Mouse (Mus musculus): ENCODE results near the gene Etv6. TPM values are rescaled to one million over a fixed set of nuclear protein-coding genes. Genes with fewer than 3 reads are reported as not detected.

The Etv6 gene
- polyA plus RNA-seq, 1 experiment from 2014 or later = 3.5 TPM

DNA sequence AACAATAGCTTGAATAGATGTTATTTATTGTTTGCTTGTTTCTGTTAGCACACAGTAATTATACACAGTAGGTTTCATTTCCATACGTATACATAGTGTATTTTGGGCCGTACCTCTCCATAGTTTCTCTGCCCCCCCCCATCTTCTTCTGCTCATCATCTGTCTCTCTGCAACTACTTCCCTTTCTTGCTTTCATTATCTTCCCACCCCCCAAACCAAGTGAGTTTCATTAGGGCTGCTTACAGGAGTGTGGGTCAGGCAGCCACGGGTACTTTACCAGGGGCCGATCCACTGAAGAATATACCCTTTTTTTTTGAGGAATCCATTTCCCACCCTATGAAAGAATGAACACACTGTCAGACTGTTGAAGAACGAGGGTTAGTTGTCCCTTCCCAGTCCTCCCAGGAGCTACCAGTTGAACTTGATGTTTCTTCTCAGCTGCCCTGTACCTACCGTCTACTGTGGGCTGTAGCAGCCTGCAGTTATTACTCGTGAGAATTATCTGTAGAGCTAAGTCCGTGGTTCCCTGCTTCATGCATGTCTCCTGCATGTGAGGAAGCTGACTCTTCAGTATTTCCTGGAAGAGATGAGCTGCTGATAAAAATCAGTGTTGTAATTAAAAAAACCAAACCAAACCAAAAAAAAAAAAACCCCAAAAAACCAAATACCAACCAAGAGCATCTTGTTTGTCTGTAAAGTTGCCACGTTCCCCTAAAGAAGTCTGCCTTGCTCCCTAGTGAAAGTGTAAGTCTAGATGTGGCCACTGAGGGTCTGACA is 9.8 kb downstream of the Etv6 start:
- WGBS (ENCODE audit: insufficient replicate concordance) = 31% methylated on average over 9 of the region's 9 CpGs
- DNase-seq (no peak), ATAC-seq (ENCODE audit: low read depth) (no peak)
- Histone ChIP-seq H3K4me1 (replicated peaks) (peaks cover 79% of the 10 kb centered on the region), H3K27me3 (no peaks in the 10 kb centered on the region), H3K4me3 (replicated peaks) (no peak overlapping the region), H3K36me3 (no peaks in the 10 kb centered on the region), H3K9ac (no peak overlapping the region), H3K4me2 (peak overlapping the region; percentile 19), H3K9me3 (replicated peaks) (no peaks in the 10 kb centered on the region), H3K27ac (no peak overlapping the region; the same call in 1 of the 2 replicates)

DNA sequence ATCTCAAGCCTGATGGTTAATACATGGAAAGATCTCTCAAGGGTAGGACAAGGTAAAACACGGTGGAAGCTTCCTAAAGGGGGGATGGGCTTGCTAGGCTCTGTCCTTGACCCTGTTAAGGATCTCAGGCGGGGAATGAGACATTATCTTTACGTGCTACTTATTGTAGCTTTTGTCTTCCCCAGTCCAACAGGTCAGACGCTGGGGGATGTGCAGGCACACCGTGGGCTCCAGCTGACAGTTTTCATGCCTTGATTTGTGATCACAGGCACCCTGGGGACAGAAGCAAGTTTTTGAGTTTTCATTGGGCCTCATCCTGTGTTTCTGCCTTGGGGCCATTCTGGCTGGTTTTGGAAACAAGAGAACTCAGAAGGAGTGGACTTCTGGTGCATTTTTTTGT is 10.6 kb downstream of the Etv6 start:
- Histone ChIP-seq H3K9ac (no peak overlapping the region), H3K27me3 (no peaks in the 10 kb centered on the region), H3K4me1 (replicated peaks) (peaks cover 72% of the 10 kb centered on the region), H3K27ac (no peak overlapping the region), H3K9me3 (replicated peaks) (no peaks in the 10 kb centered on the region), H3K36me3 (no peaks in the 10 kb centered on the region), H3K4me2 (no peak overlapping the region), H3K4me3 (replicated peaks) (no peak overlapping the region)
- DNase-seq (no peak), ATAC-seq (ENCODE audit: low read depth) (no peak)
- WGBS (ENCODE audit: insufficient replicate concordance) = 39% methylated on average over 5 of the region's 5 CpGs

GRCm38 (mm10) chr6:134047249-134047648 is 11.7 kb downstream of the Etv6 start:
- peaks cover 61% of the 10 kb centered on the region for H3K4me1 ChIP-seq (replicated peaks)
- no peaks in the 10 kb centered on the region for H3K9me3 ChIP-seq (replicated peaks)
- no peak overlapping the region for H3K4me3 ChIP-seq (replicated peaks)
- ATAC-seq (ENCODE audit: low read depth) (no peak), DNase-seq (no peak)
- H3K36me3 ChIP-seq = no peaks in the 10 kb centered on the region
- WGBS (ENCODE audit: insufficient replicate concordance) = 55% methylated on average over 5 of the region's 5 CpGs
- no peak overlapping the region for H3K9ac ChIP-seq
- no peaks in the 10 kb centered on the region for H3K27me3 ChIP-seq
- no peak overlapping the region for H3K27ac ChIP-seq
- H3K4me2 ChIP-seq = no peak overlapping the region

DNA sequence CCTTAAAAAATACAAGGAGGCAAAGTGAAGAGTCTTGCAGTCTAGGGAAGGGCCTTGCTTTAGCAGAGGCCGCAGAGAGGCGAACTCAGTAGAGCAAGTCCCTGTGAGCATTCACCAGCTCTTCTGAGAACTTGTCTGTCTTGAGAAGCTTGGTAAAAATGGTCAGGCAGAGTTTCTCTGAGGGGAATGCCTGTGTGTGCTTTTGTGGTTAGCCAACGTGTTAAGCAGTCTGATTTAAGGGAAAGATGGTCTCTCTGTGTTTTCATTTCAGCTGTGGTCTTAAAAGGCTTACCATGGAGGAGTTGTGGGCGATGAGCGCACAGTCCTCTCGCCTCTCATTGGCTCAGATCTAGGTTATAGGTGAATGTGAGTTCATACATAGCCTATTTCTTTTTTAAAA is 12.5 kb downstream of the Etv6 start:
- ATAC-seq (ENCODE audit: low read depth) = no peak
- no peak overlapping the region for H3K4me3 ChIP-seq (replicated peaks)
- DNase-seq = no peak
- no peak overlapping the region for H3K4me2 ChIP-seq
- no peaks in the 10 kb centered on the region for H3K9me3 ChIP-seq (replicated peaks)
- H3K36me3 ChIP-seq = no peaks in the 10 kb centered on the region
- H3K4me1 ChIP-seq (replicated peaks) = peaks cover 59% of the 10 kb centered on the region
- no peak overlapping the region for H3K9ac ChIP-seq
- no peaks in the 10 kb centered on the region for H3K27me3 ChIP-seq
- H3K27ac ChIP-seq = no peak overlapping the region
- 69% methylated on average over 6 of the region's 6 CpGs for WGBS (ENCODE audit: insufficient replicate concordance)

DNA sequence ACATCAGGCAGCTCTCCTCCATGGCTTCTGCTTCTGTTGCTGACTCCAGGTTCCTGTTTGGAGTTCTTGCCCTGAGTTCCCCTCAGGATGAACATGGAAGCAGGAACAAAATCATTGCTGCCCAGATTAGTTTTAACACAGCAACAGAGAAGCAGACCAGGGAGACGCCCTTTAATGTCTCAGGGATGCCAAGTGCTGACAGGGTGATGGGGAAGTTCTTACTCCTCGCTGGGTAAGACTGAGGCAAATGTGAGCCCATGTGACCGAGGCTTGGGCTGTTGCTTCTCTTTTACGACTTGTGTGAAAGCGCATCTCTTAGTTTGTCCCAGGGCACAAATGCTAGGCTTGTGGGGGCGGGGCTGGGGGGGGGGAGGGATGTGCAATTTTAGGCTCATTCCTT is 13.5 kb downstream of the Etv6 start:
- Histone ChIP-seq H3K27ac (no peak overlapping the region), H3K9ac (no peak overlapping the region), H3K4me3 (replicated peaks) (no peak overlapping the region), H3K4me2 (no peak overlapping the region), H3K9me3 (replicated peaks) (no peaks in the 10 kb centered on the region), H3K36me3 (no peaks in the 10 kb centered on the region), H3K4me1 (replicated peaks) (peaks cover 51% of the 10 kb centered on the region), H3K27me3 (no peaks in the 10 kb centered on the region)
- DNase-seq = no peak
- ATAC-seq (ENCODE audit: low read depth) = no peak
- 54% methylated on average over 6 of the region's 6 CpGs for WGBS (ENCODE audit: insufficient replicate concordance)

DNA sequence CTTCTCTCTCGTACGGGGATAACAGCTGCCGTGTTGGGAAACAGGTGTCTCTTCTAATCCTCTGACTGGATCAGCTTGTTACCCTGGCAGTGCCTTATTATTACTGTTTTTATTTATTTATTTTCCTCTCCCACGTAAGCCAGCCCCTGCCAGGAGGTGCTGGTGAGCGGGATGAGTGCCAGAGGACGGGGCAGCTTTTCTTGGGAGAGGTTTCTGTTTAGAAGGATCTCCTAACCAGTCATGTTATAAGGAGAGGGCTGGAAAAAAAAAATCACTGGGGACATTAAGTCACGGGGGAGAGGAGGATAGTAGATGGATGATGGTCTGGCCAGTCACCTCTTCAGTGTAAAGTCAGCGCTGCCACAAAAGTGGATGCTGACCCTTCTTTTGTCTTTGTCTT is 15.0 kb downstream of the Etv6 start:
- DNase-seq (no peak), ATAC-seq (ENCODE audit: low read depth) (no peak)
- 76% methylated on average over 8 of the region's 8 CpGs for WGBS (ENCODE audit: insufficient replicate concordance)
- H3K27ac ChIP-seq = no peak overlapping the region
- peaks cover 42% of the 10 kb centered on the region for H3K4me1 ChIP-seq (replicated peaks)
- no peaks in the 10 kb centered on the region for H3K36me3 ChIP-seq
- no peak overlapping the region for H3K9ac ChIP-seq
- H3K4me3 ChIP-seq (replicated peaks) = no peak overlapping the region
- no peak overlapping the region for H3K4me2 ChIP-seq
- H3K27me3 ChIP-seq = no peaks in the 10 kb centered on the region
- no peaks in the 10 kb centered on the region for H3K9me3 ChIP-seq (replicated peaks)

- Histone ChIP-seq H3K4me1 (replicated peaks) (peaks cover 30% of the 10 kb centered on the region), H3K9me3 (replicated peaks) (no peaks in the 10 kb centered on the region), H3K4me2 (no peak overlapping the region), H3K9ac (no peak overlapping the region), H3K4me3 (replicated peaks) (no peak overlapping the region), H3K27me3 (no peaks in the 10 kb centered on the region), H3K36me3 (no peaks in the 10 kb centered on the region), H3K27ac (no peak overlapping the region)
- WGBS (ENCODE audit: insufficient replicate concordance) = 58% methylated on average over 7 of the region's 7 CpGs
- no peak for DNase-seq
- ATAC-seq (ENCODE audit: low read depth) = no peak
Observed at GRCm38 (mm10) chr6:134051950-134052349, 16.4 kb downstream of the Etv6 start.

GRCm38 (mm10) chr6:134053146-134053545 is 17.6 kb downstream of the Etv6 start:
- no peak overlapping the region for H3K4me3 ChIP-seq (replicated peaks)
- 77% methylated on average over 10 of the region's 10 CpGs for WGBS (ENCODE audit: insufficient replicate concordance)
- no peak for DNase-seq

DNA sequence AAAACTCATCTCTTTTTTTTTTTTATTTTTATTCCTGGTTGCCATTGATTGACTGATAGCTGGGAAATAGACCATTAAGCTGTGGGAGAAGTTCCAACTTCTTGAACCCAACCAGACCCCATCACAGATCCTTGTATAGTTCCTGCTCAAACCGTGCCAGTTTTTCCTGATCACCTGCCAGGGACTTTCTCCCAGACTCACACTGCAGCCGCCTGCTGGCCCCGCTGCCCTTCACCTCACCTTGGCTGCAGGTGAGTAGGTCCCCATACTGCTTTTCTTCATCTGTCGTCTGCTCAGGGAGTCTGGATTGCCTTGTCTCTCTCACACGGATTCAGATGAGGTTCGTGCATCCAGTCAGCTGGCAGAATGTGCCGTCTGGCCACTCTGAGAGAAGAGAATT is 18.1 kb downstream of the Etv6 start:
- DNase-seq (no peak), ATAC-seq (ENCODE audit: low read depth) (no peak)
- no peak overlapping the region for H3K9ac ChIP-seq
- H3K9me3 ChIP-seq (replicated peaks) = no peaks in the 10 kb centered on the region
- H3K4me2 ChIP-seq = no peak overlapping the region
- 76% methylated on average over 7 of the region's 7 CpGs for WGBS (ENCODE audit: insufficient replicate concordance)
- H3K4me1 ChIP-seq (replicated peaks) = peaks cover 23% of the 10 kb centered on the region
- no peaks in the 10 kb centered on the region for H3K27me3 ChIP-seq
- H3K4me3 ChIP-seq (replicated peaks) = no peak overlapping the region
- no peaks in the 10 kb centered on the region for H3K36me3 ChIP-seq
- no peak overlapping the region for H3K27ac ChIP-seq

More at GRCm38 (mm10) chr6:134053146-134053545, 17.6 kb downstream of the Etv6 start:
- no peaks in the 10 kb centered on the region for H3K36me3 ChIP-seq
- ATAC-seq (ENCODE audit: low read depth) = no peak
- H3K4me2 ChIP-seq = no peak overlapping the region
- H3K9ac ChIP-seq = no peak overlapping the region
- no peaks in the 10 kb centered on the region for H3K27me3 ChIP-seq
- peaks cover 25% of the 10 kb centered on the region for H3K4me1 ChIP-seq (replicated peaks)
- no peaks in the 10 kb centered on the region for H3K9me3 ChIP-seq (replicated peaks)
- H3K27ac ChIP-seq = no peak overlapping the region

DNA sequence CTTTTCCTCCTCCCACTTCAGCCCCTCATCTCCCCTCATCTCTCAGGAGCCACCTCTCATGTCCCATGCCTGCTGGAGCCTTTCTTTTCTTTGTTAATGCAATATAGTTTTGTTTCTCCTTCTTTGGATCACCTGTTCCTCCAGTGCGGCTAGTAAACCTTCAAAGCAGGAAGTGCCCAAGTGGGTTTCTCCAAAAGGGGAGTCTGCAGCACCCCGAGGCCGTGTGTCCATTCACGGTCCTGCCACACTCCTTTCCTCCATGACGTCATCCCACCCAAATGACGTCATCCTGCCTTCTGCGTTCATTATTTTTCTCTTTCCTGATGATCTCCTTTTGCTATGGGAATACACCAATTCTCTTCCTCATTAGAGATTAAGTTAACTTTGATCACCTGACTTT is 20.1 kb downstream of the Etv6 start:
- 33% methylated on average over 7 of the region's 7 CpGs for WGBS (ENCODE audit: insufficient replicate concordance)
- Histone ChIP-seq H3K9me3 (replicated peaks) (no peaks in the 10 kb centered on the region), H3K4me3 (replicated peaks) (no peak overlapping the region), H3K27me3 (no peaks in the 10 kb centered on the region), H3K4me2 (no peak overlapping the region), H3K36me3 (no peaks in the 10 kb centered on the region), H3K9ac (no peak overlapping the region), H3K4me1 (replicated peaks) (peaks cover 27% of the 10 kb centered on the region), H3K27ac (no peak overlapping the region)
- ATAC-seq (ENCODE audit: low read depth) (no peak), DNase-seq (no peak)

- Histone ChIP-seq H3K4me1 (replicated peaks) (peaks cover 36% of the 10 kb centered on the region), H3K27me3 (no peaks in the 10 kb centered on the region), H3K4me3 (replicated peaks) (no peak overlapping the region), H3K9me3 (replicated peaks) (no peaks in the 10 kb centered on the region), H3K4me2 (no peak overlapping the region), H3K27ac (no peak overlapping the region), H3K9ac (no peak overlapping the region), H3K36me3 (no peaks in the 10 kb centered on the region)
- ATAC-seq (ENCODE audit: low read depth) (no peak), DNase-seq (no peak)
- 47% methylated on average over 4 of the region's 4 CpGs for WGBS (ENCODE audit: insufficient replicate concordance)
Observed at GRCm38 (mm10) chr6:134058451-134058850, 23.0 kb downstream of the Etv6 start.

DNA sequence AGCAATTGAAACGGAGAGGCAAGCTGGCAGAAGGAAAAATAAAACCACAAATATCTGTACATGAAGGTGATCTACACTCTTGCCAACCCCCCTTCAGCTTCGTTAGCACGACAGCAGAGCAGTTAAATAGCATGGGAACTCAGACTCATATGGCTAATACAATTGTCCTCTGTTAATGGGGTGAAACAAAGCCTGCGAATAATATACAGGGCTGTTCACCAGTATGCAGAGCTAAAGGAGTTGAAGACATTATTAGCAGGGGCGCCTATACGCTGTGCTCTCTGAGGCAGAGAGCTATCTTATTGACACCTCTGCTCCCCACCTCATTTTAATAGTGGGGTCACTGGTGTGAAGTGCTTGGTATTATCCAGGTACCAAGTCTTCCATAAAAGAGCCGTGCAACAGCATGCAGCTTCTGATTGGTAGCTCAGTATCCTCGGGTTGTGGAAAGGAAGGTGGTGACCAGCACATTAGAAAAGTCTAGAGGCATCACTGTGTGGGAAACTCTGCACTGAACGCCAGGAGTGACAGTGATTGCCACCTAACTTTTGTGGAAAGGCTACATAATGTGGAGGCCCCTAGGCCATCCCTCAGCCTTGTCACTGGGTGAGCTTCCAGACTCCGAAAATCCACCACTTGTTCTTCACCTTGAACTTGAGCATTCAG is 23.5 kb downstream of the Etv6 start:
- no peaks in the 10 kb centered on the region for H3K36me3 ChIP-seq
- no peaks in the 10 kb centered on the region for H3K27me3 ChIP-seq
- ATAC-seq (ENCODE audit: low read depth) (no peak), DNase-seq (no peak)
- no peak overlapping the region for H3K4me2 ChIP-seq
- H3K9ac ChIP-seq = no peak overlapping the region
- H3K4me3 ChIP-seq (replicated peaks) = no peak overlapping the region
- 63% methylated on average over 10 of the region's 10 CpGs for WGBS (ENCODE audit: insufficient replicate concordance)
- no peaks in the 10 kb centered on the region for H3K9me3 ChIP-seq (replicated peaks)
- H3K27ac ChIP-seq = no peak overlapping the region
- H3K4me1 ChIP-seq (replicated peaks) = peaks cover 36% of the 10 kb centered on the region

Data from liver, embryonic 13.5 days (tissue).